Mouse (Mus musculus): ENCODE measurements around the gene Sgca.
"Not testable (repeated sequence)": the region's sequence is repeated elsewhere in the genome, so short reads cannot be mapped to it uniquely, and the experiment has no call there.

DNA sequence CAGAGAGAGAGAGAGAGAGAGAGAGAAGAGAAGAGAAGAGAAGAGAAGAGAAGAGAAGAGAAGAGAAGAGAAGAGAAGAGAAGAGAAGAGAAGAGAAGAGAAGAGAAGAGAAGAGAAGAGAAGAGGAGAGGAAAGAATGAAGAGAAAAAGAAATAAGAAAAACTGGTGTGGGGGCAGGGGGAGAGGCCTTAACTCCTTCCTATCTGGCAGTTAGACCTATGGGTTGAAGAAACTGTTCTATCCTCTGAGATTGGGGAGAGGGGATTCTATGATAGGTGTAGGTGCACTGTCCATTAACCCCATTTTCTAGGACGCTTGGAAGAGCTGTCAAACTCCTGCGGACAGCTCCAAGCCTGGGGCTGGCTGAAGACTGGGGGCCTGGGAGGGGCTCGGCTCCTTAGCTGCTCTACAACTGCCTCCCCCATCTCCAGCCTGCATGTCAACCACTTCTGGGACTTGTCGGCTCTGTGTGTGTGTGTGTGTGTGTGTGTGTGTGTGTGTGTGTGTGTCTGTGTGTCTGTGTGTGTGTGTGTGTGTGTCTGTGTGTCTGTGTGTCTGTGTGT, 34.8 kb upstream of the Sgca start:
- TF ChIP-seq CTCF (IDR thresholded peaks at IDR 0.05; ENCODE audit: borderline replicate concordance, extremely low read depth, insufficient read depth, insufficient read length); POLR2A (IDR thresholded peaks at IDR 0.05; ENCODE audit: borderline replicate concordance, extremely low read depth, insufficient read depth, insufficient read length, poor library complexity, severe bottlenecking): not testable (repeated sequence)

All from brain, embryonic 14.5 days (tissue).